Mouse (Mus musculus) adrenal gland, adult 8-10 months (tissue): ENCODE results near the gene Defb29. TPM values are rescaled to one million over a fixed set of nuclear protein-coding genes. Genes with fewer than 3 reads are reported as not detected.

Experiments used
- DNase-seq: peaks from one replicate; pipeline ENCODE4 v3.0.0; 2022
- total RNA-seq, 4 experiments: library from RNA; stranded (reverse); gene quantifications; 2 replicates each; pipeline ENCODE4 v1.2.4; 2022

The Defb29 gene
- total RNA-seq, 4 experiments from 2014 or later, result not detected

GRCm38 (mm10) chr2:152500863-152501229 lies 39.1 kb downstream of the Defb29 start:
- DNase-seq, result no peak

DNA sequence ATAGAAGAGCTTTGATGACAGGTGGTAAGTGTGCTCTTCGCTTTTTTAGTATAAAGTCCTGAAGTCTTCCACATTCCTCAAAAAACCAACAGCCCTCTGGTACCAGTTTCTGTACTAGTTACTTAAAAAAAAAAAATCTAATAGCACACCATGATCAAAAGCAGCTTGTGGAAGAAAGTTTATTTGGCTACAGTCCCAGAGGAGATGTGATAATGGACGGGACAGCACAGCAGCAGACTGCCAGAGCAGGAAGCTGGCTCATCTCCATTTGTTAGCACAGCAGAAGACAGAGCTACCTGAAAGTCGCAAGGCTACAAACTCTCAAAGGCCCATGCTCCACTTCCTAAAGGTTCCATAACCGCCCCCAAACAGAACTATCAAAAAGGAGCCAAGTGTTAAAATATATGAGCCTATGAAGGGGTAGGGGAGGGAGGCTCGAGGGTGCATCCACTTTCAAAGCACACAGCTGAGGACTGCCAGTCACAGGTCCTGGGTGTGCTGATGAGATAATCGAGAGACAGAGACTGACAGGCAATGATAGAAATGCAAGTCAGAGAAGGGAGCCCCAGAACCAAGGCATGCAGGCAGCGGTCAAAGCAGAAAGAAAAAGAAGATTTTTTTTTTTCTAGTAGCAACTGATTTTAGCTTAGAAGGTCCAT lies 39.6 kb downstream of the Defb29 start:
- no peak for DNase-seq

GRCm38 (mm10) chr2:152498020-152498419 lies 41.9 kb downstream of the Defb29 start:
- no peak for DNase-seq

GRCm38 (mm10) chr2:152493151-152493550 lies 46.7 kb downstream of the Defb29 start:
- DNase-seq, result no peak

DNA sequence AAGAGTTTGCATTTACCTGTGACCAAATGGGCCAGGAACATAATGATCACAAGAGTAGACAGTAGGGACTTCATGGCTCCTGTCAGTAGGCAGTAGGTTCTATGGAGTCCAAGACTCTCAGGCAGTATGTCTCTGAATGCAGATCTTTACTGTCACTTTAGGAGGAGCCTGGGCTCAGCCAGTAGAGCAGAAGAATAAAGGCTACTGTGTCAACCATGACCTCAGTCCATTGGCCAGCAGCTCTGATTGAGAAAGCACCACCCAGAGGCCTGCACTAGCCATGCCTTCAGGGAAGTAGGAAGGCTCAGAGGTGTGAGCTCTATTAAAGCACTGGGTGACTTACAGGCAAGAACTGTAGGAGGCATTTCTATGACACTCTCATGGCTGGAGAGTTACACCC lies 49.9 kb downstream of the Defb29 start, which contains the start of gene Defb22:
TSS of gene Defb22 (minus strand) at position 101 of the 400 bp plus-strand sequence.
- DNase-seq, result no peak

Other genes with a start within 250 kb of the Defb29 start
- gene Tbc1d20, start 246.3 kb downstream of the Defb29 start, total RNA-seq, result 100 to 1,000 TPM; 143 to 157 (median 143) TPM
- gene Rbck1, start 207.4 kb downstream of the Defb29 start, total RNA-seq, result 100 to 1,000 TPM; 120 to 169 (median 145) TPM
- 10 to 100 TPM in 2 of 4 experiments, 1 to 10 TPM in 2; 2.8 to 11.3 (median 6.9) TPM for gene Trib3, start 196.1 kb downstream of the Defb29 start, total RNA-seq
- 10 to 100 TPM in 1 of 4 experiments, 1 to 10 TPM in 3; 5.3 to 11.3 (median 8.1) TPM for gene Nrsn2, start 163.5 kb downstream of the Defb29 start, total RNA-seq
- gene Sox12, start 142.0 kb downstream of the Defb29 start, total RNA-seq, result 10 to 100 TPM in 3 of 4 experiments, 1 to 10 TPM in 1; 9.9 to 16.8 (median 12.6) TPM
- gene Zcchc3, start 125.1 kb downstream of the Defb29 start, total RNA-seq, result 10 to 100 TPM in 1 of 4 experiments, 1 to 10 TPM in 3; 7.9 to 11.2 (median 9.2) TPM
- under 1 TPM; 0.32 to 0.51 (median 0.42) TPM for gene 6820408C15Rik, start 124.5 kb downstream of the Defb29 start, total RNA-seq
- not detected for gene Defb23, start 75.5 kb downstream of the Defb29 start, total RNA-seq
- not detected for gene Defb20, start 63.0 kb downstream of the Defb29 start, total RNA-seq
- not detected for gene Defb22, start 50.0 kb downstream of the Defb29 start, total RNA-seq
- gene Defb26, start 28.4 kb downstream of the Defb29 start, total RNA-seq, result not detected
- gene Defb28, start 21.8 kb downstream of the Defb29 start, total RNA-seq, result not detected
- not detected for gene Gm17416, start 29.2 kb upstream of the Defb29 start, total RNA-seq
- not detected for gene Defb21, start 32.6 kb upstream of the Defb29 start, total RNA-seq
- not detected for gene Defb19, start 40.2 kb upstream of the Defb29 start, total RNA-seq
- gene Defb45, start 59.3 kb upstream of the Defb29 start, total RNA-seq, result not detected
- gene Defb36, start 64.2 kb upstream of the Defb29 start, total RNA-seq, result 1 to 10 TPM in 1 of 4 experiments, under 1 TPM in 1, not detected in 2; 0.86 to 1.5 TPM
- 1 to 10 TPM in 2 of 4 experiments, not detected in 2; 1.9 to 2.2 TPM for gene Defb25, start 83.0 kb upstream of the Defb29 start, total RNA-seq
- gene Rem1, start 86.9 kb upstream of the Defb29 start, total RNA-seq, result 10 to 100 TPM in 3 of 4 experiments, 1 to 10 TPM in 1; 9.0 to 20.8 (median 14.6) TPM
- 100 to 1,000 TPM; 162 to 222 (median 201) TPM for gene H13, start 129.4 kb upstream of the Defb29 start, total RNA-seq
- 10 to 100 TPM; 28.1 to 32.3 (median 29.7) TPM for gene Mcts2, start 146.9 kb upstream of the Defb29 start, total RNA-seq
- gene Id1, start 196.2 kb upstream of the Defb29 start, total RNA-seq, result 10 to 100 TPM; 38.9 to 74.3 (median 55.1) TPM
- 1 to 10 TPM; 1.3 to 4.4 (median 2.7) TPM for gene Cox4i2, start 214.1 kb upstream of the Defb29 start, total RNA-seq